Mouse (Mus musculus) neural tube, embryonic 15.5 days (tissue): Measurements from ENCODE around the gene Flrt1. TPM values are rescaled to one million over a fixed set of nuclear protein-coding genes. Genes with fewer than 3 reads are reported as not detected.

Source experiments
- ATAC-seq: fragments of 200-750 bp; cut with Nextera tagmentation; 2 replicates; pipeline ENCODE4 v1.8.0; 2017; ENCODE audit warnings: mild to moderate bottlenecking, moderate TSS enrichment, moderate library complexity; ENCODE audit not compliant: low FRiP score
- H3K27ac ChIP-seq: fragments of 300-500 bp; sonication (generic); replicated peaks from 2 replicates; pipeline ENCODE4 v1.5.1; 2015; ENCODE audit warnings: mild to moderate bottlenecking, inconsistent platforms
- H3K27me3 ChIP-seq: fragments of 300-500 bp; sonication (generic); replicated peaks from 2 replicates; pipeline ENCODE4 v1.6.1; 2015; ENCODE audit warnings: inconsistent platforms
- H3K36me3 ChIP-seq: fragments of 300-500 bp; sonication (generic); 2 replicates; pipeline ENCODE4 v1.6.1; 2015; ENCODE audit warnings: inconsistent platforms
- H3K4me1 ChIP-seq: fragments of 300-500 bp; sonication (generic); 2 replicates; pipeline ENCODE4 v1.6.1; 2015; ENCODE audit warnings: inconsistent platforms
- H3K4me2 ChIP-seq: fragments of 300-500 bp; sonication (generic); 2 replicates; pipeline ENCODE4 v1.6.1; 2015; ENCODE audit warnings: inconsistent platforms, mild to moderate bottlenecking, moderate library complexity
- H3K4me3 ChIP-seq: fragments of 300-500 bp; sonication (generic); replicated peaks from 2 replicates; pipeline ENCODE4 v1.5.1; 2015; ENCODE audit warnings: mild to moderate bottlenecking, inconsistent platforms
- H3K9ac ChIP-seq: fragments of 300-500 bp; sonication (generic); replicated peaks from 2 replicates; pipeline ENCODE4 v1.6.1; 2015; ENCODE audit warnings: mild to moderate bottlenecking, inconsistent platforms
- H3K9me3 ChIP-seq: fragments of 300-500 bp; sonication (generic); replicated peaks from 2 replicates; pipeline ENCODE4 v1.6.1; 2016; ENCODE audit warnings: inconsistent platforms
- WGBS: fragments of 180-500 bp; shearing (Covaris S2); methylation state at CpG from one replicate; pipeline ENCODE4 v1.1.7; 2015; ENCODE audit warnings: mixed read lengths; 5-methylcytosine and 5-hydroxymethylcytosine counted together
- polyA plus RNA-seq: library from polyadenylated mRNA; unstranded; fragments of >200 nt; fragmentation: Nextera tagmentation; extraction: Ambion mirVana; gene quantifications from 2 replicates; pipeline ENCODE4 v1.2.1, GENCODE M21; 2015

The Flrt1 gene
- polyA plus RNA-seq, 1 experiment from 2014 or later: 10.9 TPM

DNA sequence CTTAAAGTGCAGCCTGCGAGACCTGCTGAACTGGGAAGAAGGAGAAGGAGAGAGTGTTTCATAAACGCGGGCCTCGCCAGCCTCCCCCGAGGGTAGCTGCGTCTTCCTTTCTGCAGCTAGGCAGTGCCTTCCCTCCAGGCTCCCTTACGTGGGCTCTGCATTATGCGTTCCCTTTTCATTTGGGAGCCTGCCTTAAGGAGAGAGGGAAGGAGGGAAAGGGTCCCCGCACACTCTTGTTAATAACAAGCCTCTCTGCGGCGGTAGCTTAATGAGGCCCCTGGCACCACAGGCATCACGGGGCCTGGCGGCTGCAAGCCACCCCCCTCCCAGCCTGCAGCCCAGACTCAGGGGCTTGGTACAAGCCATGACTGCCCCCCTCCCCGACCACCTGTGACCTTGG, 8.0 kb upstream of the Flrt1 start:
- no peaks in the 10 kb centered on the region for H3K36me3 ChIP-seq
- peak overlapping the region; percentile 57 for H3K27ac ChIP-seq
- no peak overlapping the region; the same call in 1 of the 2 replicates for H3K9ac ChIP-seq
- H3K4me2 ChIP-seq: no peak overlapping the region
- peaks cover 5% of the 10 kb centered on the region for H3K27me3 ChIP-seq
- H3K4me1 ChIP-seq: peaks cover 72% of the 10 kb centered on the region
- no peaks in the 10 kb centered on the region for H3K9me3 ChIP-seq
- WGBS: 13% methylated on average over 14 of the region's 14 CpGs
- H3K4me3 ChIP-seq: no peak overlapping the region
- ATAC-seq: no peak; the same call in 1 of the 2 replicates

DNA sequence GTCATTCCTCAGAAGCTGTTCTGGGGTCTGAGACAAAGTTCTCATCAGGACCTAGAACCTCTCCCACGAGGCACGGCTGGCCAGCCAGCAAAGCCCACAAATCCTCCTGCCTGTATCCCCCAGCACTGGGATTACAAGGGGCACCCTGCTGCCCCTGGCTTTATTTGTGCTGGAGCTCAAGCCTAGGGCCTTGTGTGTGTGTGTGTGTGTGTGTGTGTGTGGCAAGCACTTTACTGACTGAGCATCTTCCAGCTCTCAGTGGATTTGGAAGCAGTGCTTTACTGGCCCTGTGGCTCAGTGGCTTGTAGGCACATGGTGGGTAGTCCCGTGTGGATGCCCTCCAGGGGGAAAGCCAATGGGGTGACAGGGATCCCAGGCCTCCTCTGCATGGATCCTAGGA, 7.1 kb upstream of the Flrt1 start:
- no peak overlapping the region for H3K4me3 ChIP-seq
- WGBS: 31% methylated on average over 3 of the region's 3 CpGs
- no peaks in the 10 kb centered on the region; the same call in none of the 2 replicates for H3K27me3 ChIP-seq
- H3K27ac ChIP-seq: no peak overlapping the region
- no peak overlapping the region for H3K9ac ChIP-seq
- ATAC-seq: no peak
- H3K4me2 ChIP-seq: no peak overlapping the region
- H3K36me3 ChIP-seq: no peaks in the 10 kb centered on the region
- H3K4me1 ChIP-seq: peaks cover 81% of the 10 kb centered on the region
- H3K9me3 ChIP-seq: no peaks in the 10 kb centered on the region

DNA sequence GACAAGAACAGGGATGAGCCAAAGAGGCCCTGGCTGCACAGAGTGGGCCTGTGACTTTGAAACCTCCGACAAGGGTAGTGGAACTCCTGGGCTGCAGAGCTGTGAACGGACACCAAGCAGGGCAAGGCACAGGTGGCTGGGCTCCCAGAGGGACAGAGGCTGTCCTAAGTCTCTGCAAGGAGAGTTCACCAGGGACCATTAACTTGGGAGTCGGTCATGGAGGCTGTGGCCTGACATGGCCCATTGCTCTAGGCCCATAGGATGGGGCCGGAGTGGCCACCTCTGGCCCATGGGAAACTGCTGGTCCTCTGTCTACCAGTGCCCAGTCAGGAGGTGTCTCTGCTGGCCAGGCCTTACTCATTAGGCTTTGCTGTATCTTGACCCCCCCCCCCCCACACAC, 6.2 kb upstream of the Flrt1 start:
- Histone ChIP-seq H3K4me2 (no peak overlapping the region), H3K9ac (no peak overlapping the region), H3K27me3 (no peaks in the 10 kb centered on the region; the same call in none of the 2 replicates), H3K27ac (no peak overlapping the region), H3K4me3 (no peak overlapping the region), H3K4me1 (peaks cover 75% of the 10 kb centered on the region), H3K36me3 (no peaks in the 10 kb centered on the region), H3K9me3 (no peaks in the 10 kb centered on the region)
- WGBS: 88% methylated on average over 4 of the region's 4 CpGs
- ATAC-seq: no peak

DNA sequence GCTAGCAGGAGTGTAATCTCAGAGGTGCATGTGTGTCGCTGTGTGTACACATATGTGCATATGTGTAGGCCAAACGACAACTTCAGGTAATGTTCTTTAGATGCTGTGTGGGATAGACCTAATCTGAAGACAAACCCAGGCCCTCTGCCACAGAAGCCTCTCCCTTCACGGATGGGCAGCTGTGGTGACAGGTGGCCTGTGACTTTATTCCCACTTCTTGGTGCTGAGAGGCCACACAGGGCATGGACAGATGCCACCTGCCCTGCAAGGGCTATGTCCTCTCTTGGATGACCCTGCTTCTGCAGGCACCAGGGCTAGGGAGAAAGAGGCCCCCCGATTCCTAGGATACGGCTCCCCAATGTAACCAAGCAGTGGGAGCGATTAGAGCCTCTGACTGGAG, 5.8 kb upstream of the Flrt1 start:
- no peak for ATAC-seq
- no peak overlapping the region for H3K4me3 ChIP-seq
- no peak overlapping the region for H3K9ac ChIP-seq
- H3K4me1 ChIP-seq: peaks cover 71% of the 10 kb centered on the region
- H3K27ac ChIP-seq: no peak overlapping the region
- no peak overlapping the region for H3K4me2 ChIP-seq
- 88% methylated on average over 6 of the region's 6 CpGs for WGBS
- H3K9me3 ChIP-seq: no peaks in the 10 kb centered on the region
- no peaks in the 10 kb centered on the region; the same call in none of the 2 replicates for H3K27me3 ChIP-seq
- no peaks in the 10 kb centered on the region for H3K36me3 ChIP-seq

DNA sequence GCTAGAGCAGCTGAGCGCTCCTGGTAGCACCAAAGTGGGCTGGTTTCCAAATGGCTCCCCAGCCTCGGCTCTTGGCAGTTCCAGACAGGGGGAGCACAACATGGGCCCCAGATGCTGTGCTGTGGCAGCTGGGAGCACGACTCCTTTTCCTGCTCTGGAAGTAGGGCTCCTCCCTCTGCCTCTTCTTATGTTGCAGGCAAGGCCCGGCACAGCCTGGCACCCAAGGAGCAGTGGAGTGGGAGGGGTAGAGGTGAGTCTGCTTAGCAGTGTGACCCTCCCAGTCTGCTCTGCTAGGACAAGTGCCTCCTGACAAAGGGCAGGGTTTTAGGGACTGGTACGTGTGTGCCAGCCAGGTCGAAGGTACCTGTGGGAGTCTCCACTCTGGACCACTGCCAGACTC, 5.3 kb upstream of the Flrt1 start:
- H3K4me2 ChIP-seq: no peak overlapping the region
- no peaks in the 10 kb centered on the region for H3K9me3 ChIP-seq
- no peak for ATAC-seq
- H3K27me3 ChIP-seq: no peaks in the 10 kb centered on the region; the same call in none of the 2 replicates
- H3K36me3 ChIP-seq: no peaks in the 10 kb centered on the region
- H3K4me3 ChIP-seq: no peak overlapping the region
- no peak overlapping the region for H3K27ac ChIP-seq
- WGBS: 43% methylated on average over 6 of the region's 6 CpGs
- peaks cover 72% of the 10 kb centered on the region for H3K4me1 ChIP-seq
- H3K9ac ChIP-seq: no peak overlapping the region

DNA sequence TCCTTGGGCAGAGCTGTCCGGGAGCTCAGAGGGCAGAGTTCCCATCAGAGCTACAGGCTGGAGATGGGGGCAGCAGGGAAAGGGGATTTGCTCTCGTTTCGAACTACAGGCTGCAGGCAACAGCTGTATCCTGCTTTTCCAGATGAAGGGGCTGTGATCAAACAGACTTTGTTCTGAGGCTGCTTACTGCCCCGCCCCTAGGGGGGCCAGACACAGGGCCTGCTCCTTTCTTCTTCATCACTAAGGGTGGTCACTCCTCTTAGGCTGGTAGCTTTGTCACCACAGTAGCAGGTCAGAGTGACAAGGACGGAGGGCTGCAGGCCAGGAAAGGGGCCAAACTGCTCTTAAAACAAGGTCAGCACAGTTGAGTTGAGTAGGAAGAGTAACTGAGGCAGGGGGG, 4.6 kb upstream of the Flrt1 start:
- 10% methylated on average over 5 of the region's 5 CpGs for WGBS
- Histone ChIP-seq H3K27me3 (no peaks in the 10 kb centered on the region; the same call in none of the 2 replicates), H3K9ac (no peak overlapping the region), H3K4me3 (no peak overlapping the region), H3K4me1 (peaks cover 75% of the 10 kb centered on the region), H3K27ac (no peak overlapping the region), H3K4me2 (no peak overlapping the region), H3K36me3 (no peaks in the 10 kb centered on the region), H3K9me3 (no peaks in the 10 kb centered on the region)
- ATAC-seq: no peak

DNA sequence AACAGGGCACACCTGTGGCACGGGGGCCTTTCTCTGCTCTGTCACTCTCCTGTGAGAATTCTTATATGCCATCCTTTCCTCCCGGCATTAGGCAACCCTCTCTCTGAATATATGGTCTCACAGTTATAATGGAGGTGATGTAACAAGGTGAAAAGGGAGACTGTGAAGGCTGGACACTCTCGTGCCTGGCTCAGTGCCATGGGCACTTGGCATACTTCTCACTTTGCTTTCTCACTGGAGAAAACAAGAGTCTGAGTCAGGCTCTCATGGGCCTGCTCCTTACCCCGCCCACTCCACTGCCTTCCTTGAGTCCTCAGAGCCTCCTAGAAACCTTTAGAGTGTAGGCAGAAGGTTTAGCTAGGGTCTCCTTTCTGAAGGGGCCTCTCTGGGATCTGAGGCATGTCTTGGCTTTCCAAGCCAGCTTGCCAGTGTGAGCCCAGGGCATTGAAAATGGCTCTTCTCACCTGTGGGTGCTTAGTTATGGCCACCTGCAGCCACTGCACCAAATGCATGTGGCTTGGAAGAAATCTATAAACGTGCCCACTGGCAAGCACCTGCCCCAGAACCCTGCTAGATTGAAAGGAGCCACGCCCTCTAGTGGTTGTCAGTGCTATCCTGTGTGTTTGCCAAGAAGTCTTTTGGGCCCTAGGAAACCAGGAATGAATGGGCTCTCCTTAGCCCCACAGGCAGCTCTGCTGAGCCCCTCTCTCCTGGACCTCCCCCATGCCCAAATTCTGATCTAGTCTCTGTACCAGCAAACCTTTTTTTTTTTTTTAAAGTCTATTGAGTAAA, 2.8 kb upstream of the Flrt1 start:
- no peaks in the 10 kb centered on the region for H3K36me3 ChIP-seq
- peaks cover 75% of the 10 kb centered on the region for H3K4me1 ChIP-seq
- H3K27ac ChIP-seq: no peak overlapping the region
- no peak overlapping the region for H3K4me2 ChIP-seq
- no peaks in the 10 kb centered on the region; the same call in none of the 2 replicates for H3K27me3 ChIP-seq
- no peak for ATAC-seq
- no peaks in the 10 kb centered on the region for H3K9me3 ChIP-seq
- no peak overlapping the region for H3K4me3 ChIP-seq
- no peak overlapping the region for H3K9ac ChIP-seq
- WGBS: 62% methylated on average over 6 of the region's 6 CpGs

DNA sequence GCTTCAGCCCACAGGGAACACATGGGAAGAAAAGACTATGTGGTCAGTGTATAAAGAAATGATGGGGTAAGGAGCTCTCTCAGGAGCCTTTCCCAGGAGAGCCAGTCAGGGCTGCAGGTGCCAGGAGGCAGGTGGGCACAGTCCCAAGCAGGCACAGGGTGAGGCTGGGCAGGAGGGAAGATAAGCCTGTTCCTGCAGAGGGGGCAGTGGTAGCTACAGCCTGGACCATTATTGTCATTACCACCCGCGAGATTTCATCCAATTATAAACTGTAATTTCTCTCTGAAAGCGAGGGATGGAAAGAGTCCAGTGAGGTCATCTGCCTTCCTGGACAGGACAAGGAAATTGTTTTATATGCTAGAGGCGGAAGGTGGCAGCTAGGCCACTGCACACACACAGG, 1.6 kb upstream of the Flrt1 start:
- Histone ChIP-seq H3K4me2 (no peak overlapping the region), H3K9me3 (no peaks in the 10 kb centered on the region), H3K9ac (no peak overlapping the region), H3K27me3 (no peaks in the 10 kb centered on the region; the same call in none of the 2 replicates), H3K4me1 (peaks cover 75% of the 10 kb centered on the region), H3K4me3 (no peak overlapping the region), H3K27ac (no peak overlapping the region), H3K36me3 (no peaks in the 10 kb centered on the region)
- 82% methylated on average over 4 of the region's 4 CpGs for WGBS
- no peak for ATAC-seq

DNA sequence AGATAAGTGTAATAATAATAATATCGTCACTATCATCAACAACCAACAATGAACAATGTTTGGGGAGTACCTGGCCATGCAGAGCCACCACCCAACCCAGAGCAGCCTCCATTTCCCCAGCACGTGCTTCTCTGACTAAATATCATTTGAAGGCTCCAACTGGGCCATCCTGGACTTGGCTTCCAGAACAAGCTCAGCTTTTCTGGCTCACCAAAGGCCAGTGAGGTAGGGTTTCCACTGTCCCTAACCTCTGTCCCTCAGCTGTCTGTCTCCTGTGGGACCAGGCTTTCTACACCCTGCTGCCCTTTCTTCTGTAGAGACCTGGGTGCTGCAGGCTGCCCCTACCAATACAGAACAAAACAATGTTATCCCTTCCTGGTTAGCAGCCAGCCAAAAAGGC, 1.0 kb upstream of the Flrt1 start:
- WGBS: 86% methylated on average over 2 of the region's 2 CpGs
- H3K27ac ChIP-seq: no peak overlapping the region
- peaks cover 76% of the 10 kb centered on the region for H3K4me1 ChIP-seq
- H3K4me2 ChIP-seq: no peak overlapping the region
- no peaks in the 10 kb centered on the region for H3K9me3 ChIP-seq
- no peak overlapping the region for H3K9ac ChIP-seq
- H3K36me3 ChIP-seq: no peaks in the 10 kb centered on the region
- no peak for ATAC-seq
- no peaks in the 10 kb centered on the region; the same call in none of the 2 replicates for H3K27me3 ChIP-seq
- H3K4me3 ChIP-seq: no peak overlapping the region

DNA sequence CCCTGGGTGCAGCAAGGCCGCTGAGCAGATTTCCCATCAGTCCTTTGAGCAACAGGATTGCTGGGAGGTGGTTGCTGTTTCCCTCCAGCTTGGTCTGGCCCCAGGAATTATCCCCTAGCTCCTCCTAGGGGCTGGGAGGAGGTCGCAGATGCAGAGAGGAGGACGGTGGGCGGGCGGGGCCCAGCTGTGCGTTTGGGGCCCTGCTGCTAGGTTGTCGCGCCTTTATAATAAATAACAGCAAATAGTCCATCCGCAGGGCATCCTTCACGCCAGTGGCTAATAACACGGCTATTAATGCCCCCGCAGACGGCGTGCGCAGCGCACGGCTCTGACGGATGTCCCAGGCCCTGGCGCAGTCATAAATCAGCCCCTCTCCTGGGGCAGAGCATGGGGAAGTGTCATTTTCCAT, 1.5 kb downstream of the Flrt1 start:
- no peak overlapping the region for H3K4me3 ChIP-seq

DNA sequence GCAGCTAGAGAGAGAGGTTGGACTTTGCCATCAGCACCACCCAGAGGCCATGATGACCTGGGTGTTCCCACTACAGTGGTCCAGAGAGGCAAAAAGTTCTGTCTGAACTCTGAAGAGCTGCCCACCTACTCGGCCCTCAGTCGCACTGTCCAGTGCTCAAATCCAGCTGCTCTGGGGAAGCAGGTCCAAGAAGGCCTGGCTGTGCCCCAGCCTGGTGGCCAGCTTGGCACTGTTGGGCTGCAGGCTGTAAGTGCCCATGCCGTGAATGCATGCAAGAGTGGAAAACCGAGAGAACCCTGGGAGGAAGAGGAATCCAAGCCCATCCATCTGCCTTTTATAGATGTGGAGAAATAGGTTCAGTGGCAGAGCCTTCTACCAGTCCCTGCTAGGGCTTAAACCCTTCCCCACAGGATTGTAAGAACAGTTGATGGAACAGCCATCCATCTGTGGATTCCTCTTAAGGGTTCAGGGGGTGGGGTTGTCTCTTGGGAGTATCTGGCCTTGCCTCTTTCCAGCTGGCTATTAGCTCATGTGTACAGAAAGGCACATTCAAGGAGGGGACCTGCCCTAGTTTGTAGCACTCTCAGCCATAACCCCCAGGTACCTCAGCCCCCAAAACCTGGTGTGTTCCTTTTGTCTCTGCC, 2.1 kb downstream of the Flrt1 start:
- peak overlapping the region; percentile 38 for H3K4me2 ChIP-seq
- no peak overlapping the region for H3K4me3 ChIP-seq
- H3K27me3 ChIP-seq: peaks cover 13% of the 10 kb centered on the region
- 0 out of 2 replicates have a peak overlapping the region, but pooled peaks have one; percentile 15 for H3K9ac ChIP-seq
- no peaks in the 10 kb centered on the region for H3K9me3 ChIP-seq
- 57% methylated on average over 4 of the region's 4 CpGs for WGBS
- no peak for ATAC-seq
- no peaks in the 10 kb centered on the region for H3K36me3 ChIP-seq
- H3K27ac ChIP-seq: 0 out of 2 replicates have a peak overlapping the region, but pooled peaks have one; percentile 14
- H3K4me1 ChIP-seq: peaks cover 56% of the 10 kb centered on the region

More for the DNA sequence above, 1.5 kb downstream of the Flrt1 start:
- H3K27ac ChIP-seq: 0 out of 2 replicates have a peak overlapping the region, but pooled peaks have one; percentile 8
- 0 out of 2 replicates have a peak overlapping the region, but pooled peaks have one; percentile 15 for H3K9ac ChIP-seq
- peak; percentile 60; the same call in 1 of the 2 replicates for ATAC-seq
- peaks cover 8% of the 10 kb centered on the region for H3K27me3 ChIP-seq
- 9% methylated on average over 19 of the region's 19 CpGs for WGBS
- H3K36me3 ChIP-seq: no peaks in the 10 kb centered on the region
- H3K4me1 ChIP-seq: peaks cover 61% of the 10 kb centered on the region
- H3K4me2 ChIP-seq: peak overlapping the region; percentile 38
- no peaks in the 10 kb centered on the region for H3K9me3 ChIP-seq

DNA sequence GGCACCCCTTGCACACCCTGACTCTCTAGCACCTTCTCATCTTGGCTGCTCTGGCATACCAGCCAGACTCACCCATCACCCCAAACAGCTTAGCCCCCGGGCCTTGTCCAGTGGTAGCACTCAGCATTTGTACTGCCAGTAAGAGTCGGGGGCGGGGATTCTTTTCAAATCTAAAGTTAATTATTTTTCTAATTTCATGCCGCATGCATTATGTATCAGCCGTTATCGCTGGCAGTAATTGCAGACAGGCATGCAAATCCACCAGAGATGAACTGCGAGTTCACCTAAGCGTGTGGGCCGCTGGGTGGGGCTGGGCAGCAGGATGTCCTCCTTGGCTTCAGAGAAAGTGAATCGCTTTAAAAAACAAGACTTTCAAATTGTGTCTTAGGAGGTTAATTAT, 3.5 kb downstream of the Flrt1 start:
- Histone ChIP-seq H3K36me3 (no peaks in the 10 kb centered on the region), H3K9ac (no peak overlapping the region), H3K27ac (peak overlapping the region; percentile 28; the same call in 1 of the 2 replicates), H3K4me1 (peaks cover 48% of the 10 kb centered on the region), H3K4me2 (no peak overlapping the region), H3K4me3 (no peak overlapping the region), H3K9me3 (no peaks in the 10 kb centered on the region), H3K27me3 (peaks cover 16% of the 10 kb centered on the region)
- no peak for ATAC-seq
- 49% methylated on average over 10 of the region's 10 CpGs for WGBS
